Mouse (Mus musculus) T-cell, adult 2 months (primary cell): Measurements from ENCODE around the gene Osbpl7.

Experiments
- DNase-seq: peaks from one replicate; pipeline ENCODE4 v3.0.0; 2022; ENCODE audit warnings: low spot score

Gene Osbpl7

GRCm38 (mm10) chr11:97083401-97084140 is 33.1 kb downstream of the Osbpl7 start:
- no peak for DNase-seq

- no peak for DNase-seq
These were observed 34.5 kb downstream of the Osbpl7 start for GRCm38 (mm10) chr11:97084821-97085505.

- no peak for DNase-seq
These were observed 35.9 kb downstream of the Osbpl7 start for GRCm38 (mm10) chr11:97086365-97086764.

- DNase-seq: no peak
These were observed 44.2 kb downstream of the Osbpl7 start for GRCm38 (mm10) chr11:97094600-97094999.

- no peak for DNase-seq
These were observed 48.4 kb downstream of the Osbpl7 start for GRCm38 (mm10) chr11:97098791-97099190.

- peak; percentile 76 for DNase-seq
These were observed 51.3 kb downstream of the Osbpl7 start for GRCm38 (mm10) chr11:97101722-97102121.

GRCm38 (mm10) chr11:97103163-97104090 is 53.0 kb downstream of the Osbpl7 start:
- DNase-seq: no peak

- DNase-seq: no peak
These were observed 53.7 kb downstream of the Osbpl7 start for GRCm38 (mm10) chr11:97104091-97104483.

GRCm38 (mm10) chr11:97108976-97109375 is 58.5 kb downstream of the Osbpl7 start:
- DNase-seq: no peak

GRCm38 (mm10) chr11:97112519-97113125 is 62.2 kb downstream of the Osbpl7 start:
- DNase-seq: no peak

- peak; percentile 35 for DNase-seq
These were observed 64.5 kb downstream of the Osbpl7 start, which contains the start of gene Tbx21 for GRCm38 (mm10) chr11:97114671-97115601. Gene Tbx21 (minus strand): TSS chr11:97115331.

GRCm38 (mm10) chr11:97115797-97116196 is 65.4 kb downstream of the Osbpl7 start:
- peak; percentile 33 for DNase-seq
